Mouse (Mus musculus): ENCODE results near the gene Zfp386.

The Zfp386 gene

DNA sequence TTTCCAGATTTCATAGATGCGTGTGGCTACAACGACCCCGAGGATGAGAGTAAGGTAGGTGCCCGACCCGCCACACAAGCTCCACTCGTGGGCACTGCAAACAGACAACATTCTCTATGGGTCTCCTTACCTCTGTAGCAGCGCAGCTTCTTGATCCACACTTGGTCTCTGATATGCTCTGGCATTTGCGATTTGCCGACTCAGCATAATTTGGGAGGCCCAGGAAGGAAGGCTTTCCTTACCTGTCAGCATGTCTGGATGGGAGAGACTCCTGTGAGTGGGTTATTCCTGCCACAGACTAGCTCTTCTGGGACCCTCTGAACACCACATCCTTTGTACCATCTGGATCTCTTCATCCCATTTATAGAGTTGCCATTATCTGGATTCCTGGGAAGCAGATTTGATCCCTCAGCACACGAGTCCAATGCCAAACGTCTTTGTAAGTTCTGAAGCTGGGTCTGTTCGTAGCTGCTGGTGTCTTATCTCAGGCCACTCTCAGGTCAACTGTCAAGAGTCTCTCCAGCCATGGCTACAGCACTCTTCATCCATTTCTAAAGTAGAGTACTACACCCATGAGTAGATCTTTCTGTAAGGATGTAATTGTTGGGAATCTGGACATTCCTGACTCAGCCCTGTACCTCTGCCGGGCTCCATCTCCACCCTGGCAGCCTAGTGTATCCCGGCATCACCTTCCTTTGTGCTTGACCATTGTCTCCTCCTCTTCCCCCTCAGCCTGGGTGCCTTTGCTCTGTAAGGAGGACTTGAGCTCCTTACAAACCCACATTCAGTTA lies 47.4 kb downstream of the Zfp386 start:
- DNase-seq = no peak

DNA sequence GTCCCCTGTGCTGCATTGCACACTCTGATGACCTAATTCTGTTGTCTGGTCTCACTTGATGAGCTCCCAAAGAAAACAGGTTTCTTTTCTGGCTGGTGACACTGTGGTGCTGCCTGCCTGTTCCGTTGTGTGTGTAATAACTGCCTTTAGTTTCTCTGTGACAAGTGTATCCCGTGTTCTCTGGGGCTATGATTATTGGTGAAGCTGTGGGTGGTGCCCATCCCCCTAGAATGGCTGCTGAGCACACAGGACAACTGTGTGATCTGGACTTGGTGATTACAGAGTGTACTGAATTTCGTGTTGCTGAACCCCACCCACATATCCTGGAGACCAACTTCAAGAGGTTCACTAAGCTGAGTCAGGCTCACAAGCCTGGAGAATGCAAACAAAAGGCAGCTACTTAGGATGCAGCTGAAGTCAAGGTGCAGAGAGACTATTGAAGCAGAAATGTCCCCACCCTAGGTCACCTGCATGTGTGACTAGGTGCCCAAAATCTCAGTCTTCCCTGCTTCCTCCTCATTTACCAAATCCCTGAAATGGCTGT lies 48.9 kb downstream of the Zfp386 start:
- no peak for DNase-seq

DNA sequence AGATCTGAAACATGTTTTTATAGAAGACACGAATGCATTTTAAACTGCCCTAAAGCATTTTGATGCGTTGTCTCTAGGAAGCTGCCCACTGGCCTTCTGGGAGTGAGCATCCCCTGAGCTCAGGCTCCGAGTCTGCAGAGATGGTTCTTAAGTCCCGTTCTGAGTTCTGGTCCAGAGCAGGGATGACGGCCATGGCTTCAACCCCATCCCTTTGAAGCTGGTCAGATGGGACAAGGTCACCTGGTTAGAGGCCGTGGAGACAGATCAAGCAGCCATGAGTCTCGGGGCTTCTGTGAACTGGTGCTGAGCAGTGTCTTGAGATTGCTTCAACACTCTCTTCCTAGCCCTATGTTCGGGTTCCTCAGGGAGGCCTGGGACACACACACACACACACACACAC lies 49.6 kb downstream of the Zfp386 start:
- DNase-seq = no peak

DNA sequence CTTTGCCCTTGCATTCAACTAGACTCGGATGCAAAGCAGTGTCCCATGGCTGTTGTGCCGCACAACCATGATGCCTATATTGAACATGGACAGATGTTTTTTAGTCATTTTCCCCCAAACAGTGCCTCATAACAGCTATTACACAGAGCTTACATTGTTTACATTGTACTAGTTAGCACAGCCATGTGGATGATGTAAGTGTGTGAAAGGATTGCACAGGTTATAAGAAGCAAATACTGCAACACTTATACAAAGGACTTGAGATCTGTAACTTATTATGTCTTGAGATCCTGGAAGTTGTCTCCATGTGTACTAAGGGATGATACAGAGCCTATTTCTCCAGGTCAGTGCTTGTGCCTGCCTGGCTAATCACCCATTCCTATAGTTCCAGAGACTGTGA lies 54.4 kb downstream of the Zfp386 start:
- DNase-seq = no peak

DNA sequence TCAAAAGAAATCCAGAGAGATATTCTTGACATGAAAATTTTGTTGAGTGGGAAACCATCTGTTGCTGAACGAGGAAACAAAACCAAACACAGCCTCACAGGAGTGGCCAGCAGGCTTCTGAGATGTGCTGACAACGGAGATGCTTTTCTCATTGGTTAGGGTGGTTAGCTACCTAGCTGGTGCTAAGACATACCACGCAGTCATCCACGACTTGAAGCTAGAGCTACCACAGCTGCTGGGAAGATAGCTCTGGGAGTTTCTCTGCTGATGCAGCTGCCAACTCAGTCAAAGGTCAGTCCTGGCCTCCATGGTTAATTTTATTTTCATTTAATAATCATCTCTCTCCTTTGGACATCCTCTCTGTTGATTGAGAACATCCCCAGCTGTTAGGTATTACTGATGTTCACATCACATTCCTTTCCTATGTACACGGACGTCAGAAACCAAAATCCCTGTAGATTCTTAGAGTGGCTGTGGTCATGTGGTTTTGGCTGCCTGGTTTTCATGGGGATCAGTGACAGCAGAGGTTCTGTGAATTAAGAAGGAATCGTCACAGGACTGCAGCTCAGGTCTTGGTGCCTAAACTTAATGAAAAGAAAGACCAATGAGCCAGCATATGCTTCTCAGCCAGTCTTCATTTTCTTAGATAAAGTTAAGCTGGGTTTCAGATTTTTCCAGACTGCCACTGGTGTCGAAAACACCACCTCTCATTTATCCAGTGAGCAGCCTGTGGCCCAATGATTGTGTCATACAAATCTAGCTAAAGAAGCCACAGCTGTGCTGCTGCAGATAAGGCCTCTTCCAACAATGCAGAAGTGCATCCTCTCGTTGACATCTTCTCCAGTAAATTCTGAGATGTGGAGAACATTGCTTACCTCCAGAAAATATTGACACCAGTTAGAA lies 62.2 kb downstream of the Zfp386 start:
- peak; percentile 41 for DNase-seq

DNA sequence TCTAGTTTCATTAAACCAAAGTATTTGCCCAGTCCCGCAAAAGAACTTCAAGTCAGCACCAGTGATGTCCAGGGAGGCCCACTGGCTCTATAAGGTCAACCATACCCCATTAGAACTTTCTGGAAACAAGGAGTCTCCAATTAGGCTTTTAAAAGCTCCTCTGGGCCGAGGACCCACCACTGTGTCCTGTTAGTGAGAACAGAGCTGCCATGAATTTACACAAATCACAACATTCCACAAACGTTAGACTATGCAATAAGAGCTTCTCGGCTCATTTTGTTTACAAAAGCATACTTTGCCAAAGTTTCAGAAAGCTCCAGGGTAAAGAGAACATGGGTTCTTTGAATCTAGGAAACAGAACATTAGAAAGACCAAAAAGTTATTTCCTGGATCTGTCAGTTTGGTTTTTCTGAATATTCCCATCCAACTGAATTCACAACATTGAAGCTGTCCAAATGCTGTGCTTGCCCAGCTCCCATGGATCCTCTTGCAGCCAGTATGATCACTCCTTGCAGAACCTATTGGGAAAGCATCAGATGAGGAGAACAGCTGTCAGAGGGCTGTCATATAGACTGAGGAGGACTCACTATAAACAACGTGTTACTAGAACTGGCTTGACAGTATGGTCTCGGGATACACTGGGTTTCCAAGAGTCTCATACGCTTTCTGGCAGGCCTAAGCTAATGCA lies 63.6 kb downstream of the Zfp386 start:
- no peak for DNase-seq

Data from lung, postnatal 14 days (tissue).